Mouse (Mus musculus) megakaryocyte, embryonic 14.5 days (primary cell): Measurements from ENCODE around the gene 4930438A08Rik. TPM values are rescaled to one million over a fixed set of nuclear protein-coding genes. Genes with fewer than 3 reads are reported as not detected.
"Not testable (repeated sequence)": the region's sequence is repeated elsewhere in the genome, so short reads cannot be mapped to it uniquely, and the experiment has no call there.

ENCODE experiments used
- H3K27me3 ChIP-seq: replicated peaks from 2 replicates; pipeline ENCODE3; 2012; ENCODE audit warnings: inconsistent platforms
- H3K36me3 ChIP-seq: replicated peaks from 2 replicates; pipeline ENCODE3; 2012; ENCODE audit warnings: low read length, inconsistent platforms, mixed read lengths
- H3K4me1 ChIP-seq: 2 replicates; pipeline ENCODE4 v1.6.1; 2012; ENCODE audit warnings: inconsistent platforms
- H3K4me3 ChIP-seq: replicated peaks from 2 replicates; pipeline ENCODE3; 2012; ENCODE audit warnings: moderate library complexity, mild to moderate bottlenecking, inconsistent platforms
- H3K9me3 ChIP-seq: 2 replicates; pipeline ENCODE4 v1.6.1; 2012; ENCODE audit warnings: inconsistent platforms
- FLI1 ChIP-seq: IDR thresholded peaks from 2 replicates; pipeline ENCODE4 v1.6.1; 2012; ENCODE audit warnings: low read length, inconsistent platforms, mixed read lengths
- GATA1 ChIP-seq: IDR thresholded peaks from 3 replicates; pipeline ENCODE4 v1.6.1; 2012; ENCODE audit warnings: mixed read lengths, low read length, inconsistent platforms, borderline replicate concordance
- polyA plus RNA-seq: library from polyadenylated mRNA; stranded (reverse); fragments of >175 nt; gene quantifications from 2 replicates; pipeline ENCODE4 v1.2.3, GENCODE M21; 2012; ENCODE audit warnings: low replicate concordance; ENCODE audit not compliant: insufficient read depth

The 4930438A08Rik gene
- polyA plus RNA-seq: 0.19 TPM in 1 of 2 replicates, not detected in the other

DNA sequence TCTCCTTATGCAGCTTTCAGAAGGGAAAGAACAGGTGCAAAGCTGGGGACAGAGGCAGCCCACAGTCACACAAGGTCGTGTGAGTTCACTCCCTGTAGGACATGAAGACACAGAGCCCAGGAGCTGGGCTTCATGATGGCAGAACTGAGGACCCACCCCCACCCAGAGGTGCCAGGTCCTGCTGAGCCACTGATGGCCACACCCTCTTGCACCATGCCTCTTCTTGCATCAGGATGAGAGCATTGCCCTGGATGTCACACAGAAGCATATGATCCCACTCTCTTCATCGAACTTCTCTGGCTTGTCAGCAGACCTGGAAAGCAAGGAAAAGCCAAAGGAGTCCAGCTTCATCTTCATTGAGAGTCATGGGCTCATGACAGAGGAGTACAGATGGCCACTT, at the start of gene 4930438A08Rik:
Gene 4930438A08Rik, plus strand, starts transcription at position 228 of the 400 bp plus-strand sequence.
- H3K36me3 ChIP-seq: no peaks in the 10 kb centered on the region
- H3K9me3 ChIP-seq: no peaks in the 10 kb centered on the region
- peaks cover 44% of the 10 kb centered on the region for H3K27me3 ChIP-seq
- peaks cover 2% of the 10 kb centered on the region; the same call in 1 of the 2 replicates for H3K4me1 ChIP-seq
- TF ChIP-seq FLI1 (no peak), GATA1 (no peak)
- H3K4me3 ChIP-seq: peak within 1 kb of the TSS; percentile 53

DNA sequence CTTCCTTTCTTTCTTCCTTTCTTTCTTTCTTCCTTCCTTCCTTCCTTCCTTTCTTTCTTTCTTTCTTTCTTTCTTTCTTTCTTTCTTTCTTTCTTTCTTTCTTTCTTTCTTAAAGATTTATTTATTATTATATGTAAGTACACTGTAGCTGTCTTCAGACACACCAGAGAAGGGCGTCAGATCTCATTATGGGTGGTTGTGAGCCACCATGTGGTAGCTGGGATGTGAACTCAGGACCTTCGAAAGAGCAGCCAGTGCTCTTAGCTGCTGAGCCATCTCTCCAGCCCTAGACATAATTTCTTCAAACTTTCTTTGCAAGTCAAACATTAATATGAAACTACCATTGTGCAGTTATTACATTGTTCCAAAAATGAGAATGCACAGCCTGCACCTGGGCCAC, 49.7 kb upstream of the 4930438A08Rik start:
- H3K4me3 ChIP-seq: peak overlapping the region; percentile 53
- H3K9me3 ChIP-seq, H3K27me3 ChIP-seq: not testable (repeated sequence)
- peaks cover 32% of the 10 kb centered on the region for H3K36me3 ChIP-seq
- H3K4me1 ChIP-seq: peaks cover 59% of the 10 kb centered on the region

DNA sequence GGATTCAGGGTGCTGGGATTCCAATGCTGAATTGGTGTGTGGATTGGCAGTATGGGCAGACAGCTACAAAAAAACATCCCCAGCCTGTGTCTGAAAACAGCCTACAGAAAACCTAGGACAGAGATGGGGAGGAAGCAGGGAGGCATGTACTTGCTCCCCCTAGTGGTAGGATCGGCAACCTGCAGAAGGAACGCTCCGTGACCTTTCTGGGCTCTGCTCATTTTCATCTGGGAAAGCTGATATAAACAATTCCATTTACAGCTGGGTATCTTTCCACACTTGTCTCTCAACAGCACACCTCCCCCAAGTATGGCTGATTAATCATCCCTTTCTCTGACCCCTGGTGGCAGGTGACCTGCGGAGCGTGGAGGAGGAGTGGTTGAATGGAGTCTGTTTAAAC, 48.9 kb upstream of the 4930438A08Rik start:
- Histone ChIP-seq H3K9me3 (no peaks in the 10 kb centered on the region), H3K4me3 (peak overlapping the region; percentile 75), H3K4me1 (peaks cover 57% of the 10 kb centered on the region), H3K36me3 (peaks cover 25% of the 10 kb centered on the region), H3K27me3 (peaks cover 7% of the 10 kb centered on the region)
- no peak for TF ChIP-seq GATA1
- TF ChIP-seq FLI1: no peak

DNA sequence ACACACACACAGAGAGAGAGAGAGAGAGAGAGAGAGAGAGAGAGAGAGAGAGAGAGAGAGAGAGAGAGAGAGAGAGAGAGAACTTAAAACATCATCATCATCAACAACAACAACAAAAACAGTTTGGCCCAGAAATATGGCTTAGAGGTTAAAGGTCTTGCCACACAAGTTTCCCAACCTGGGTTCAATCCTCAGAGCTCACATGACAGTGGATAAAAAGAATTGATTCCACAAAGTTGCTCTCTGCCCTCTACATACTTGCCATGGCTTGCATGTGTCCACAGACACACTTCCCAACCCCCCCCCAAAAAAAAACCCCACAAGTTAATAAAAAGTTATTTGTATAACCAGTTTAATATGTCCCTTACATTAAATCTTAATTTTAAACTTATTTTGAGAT, 48.2 kb upstream of the 4930438A08Rik start:
- Histone ChIP-seq H3K36me3 (peaks cover 17% of the 10 kb centered on the region), H3K27me3 (peaks cover 14% of the 10 kb centered on the region), H3K4me3 (no peak overlapping the region), H3K4me1 (peaks cover 50% of the 10 kb centered on the region), H3K9me3 (no peaks in the 10 kb centered on the region)
- TF ChIP-seq GATA1 (no peak), FLI1 (no peak)

DNA sequence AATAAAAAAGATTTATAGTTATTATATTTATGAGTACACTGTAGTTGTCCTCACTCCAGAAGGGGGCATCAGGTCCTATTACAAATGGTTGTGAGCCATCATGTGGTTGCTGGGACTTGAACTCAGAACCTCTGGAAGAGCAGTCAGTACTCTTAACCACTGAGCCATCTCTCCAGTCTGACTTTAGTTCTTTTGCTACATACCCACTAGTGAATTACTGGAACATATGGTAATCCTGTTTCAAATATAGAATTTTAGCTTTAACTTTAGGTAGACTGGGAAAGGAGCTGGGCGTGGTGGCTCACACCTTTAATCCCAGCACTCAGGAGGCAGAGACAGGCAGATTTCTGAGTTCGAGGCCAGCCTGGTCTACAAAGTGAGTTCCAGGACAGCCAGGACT, 46.6 kb upstream of the 4930438A08Rik start:
- peaks cover 40% of the 10 kb centered on the region for H3K4me1 ChIP-seq
- peaks cover 28% of the 10 kb centered on the region for H3K27me3 ChIP-seq
- not testable (repeated sequence) for H3K4me3 ChIP-seq, H3K36me3 ChIP-seq, H3K9me3 ChIP-seq

DNA sequence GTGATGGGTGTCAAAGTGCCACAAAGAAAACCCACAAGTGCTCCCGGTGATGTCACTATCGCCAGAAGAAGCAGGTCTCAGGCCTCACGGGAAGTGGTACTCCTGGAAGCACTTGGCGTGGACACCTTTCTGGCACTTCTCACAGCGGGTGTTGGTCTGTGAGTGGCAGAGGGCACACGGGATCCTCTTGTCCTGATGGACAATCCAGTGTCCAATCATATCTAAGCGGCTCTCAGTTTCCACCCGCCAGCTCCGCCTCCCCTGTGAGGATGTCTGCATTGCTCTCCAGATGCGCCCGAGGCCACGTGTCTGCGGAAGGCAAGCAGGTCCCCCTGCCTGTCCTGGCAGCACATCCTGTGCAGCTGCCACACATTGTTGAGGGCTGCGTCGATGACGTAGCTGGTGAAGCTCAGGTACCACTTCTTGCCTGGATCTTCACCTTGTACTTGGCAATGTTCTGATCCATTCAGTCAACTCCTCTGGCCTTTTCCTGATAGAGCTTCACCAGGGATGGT, 44.1 kb upstream of the 4930438A08Rik start:
- peaks cover 21% of the 10 kb centered on the region for H3K4me1 ChIP-seq
- TF ChIP-seq GATA1 (no peak), FLI1 (no peak)
- no peaks in the 10 kb centered on the region for H3K36me3 ChIP-seq
- peaks cover 31% of the 10 kb centered on the region for H3K27me3 ChIP-seq
- H3K4me3 ChIP-seq: peak overlapping the region; percentile 14
- no peaks in the 10 kb centered on the region for H3K9me3 ChIP-seq

DNA sequence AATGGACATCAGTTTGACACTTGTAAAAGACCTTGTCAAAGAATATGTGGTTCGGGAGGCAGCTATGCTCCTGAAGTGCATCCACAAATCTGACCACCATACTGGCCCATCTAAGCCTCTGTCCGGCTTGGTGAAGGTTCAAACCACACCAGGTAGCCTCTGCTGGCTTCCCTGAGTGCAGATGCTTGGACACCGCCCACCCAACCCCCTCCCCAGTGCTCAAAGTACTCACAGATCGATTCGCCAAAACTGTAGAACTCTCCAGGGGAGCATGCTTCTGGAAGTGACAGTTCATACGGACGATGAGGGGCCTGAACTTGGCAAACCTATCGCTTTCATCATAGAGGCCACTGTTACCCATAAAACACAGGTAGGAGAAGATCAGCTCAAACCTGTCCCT, 43.4 kb upstream of the 4930438A08Rik start:
- no peak overlapping the region for H3K4me3 ChIP-seq

DNA sequence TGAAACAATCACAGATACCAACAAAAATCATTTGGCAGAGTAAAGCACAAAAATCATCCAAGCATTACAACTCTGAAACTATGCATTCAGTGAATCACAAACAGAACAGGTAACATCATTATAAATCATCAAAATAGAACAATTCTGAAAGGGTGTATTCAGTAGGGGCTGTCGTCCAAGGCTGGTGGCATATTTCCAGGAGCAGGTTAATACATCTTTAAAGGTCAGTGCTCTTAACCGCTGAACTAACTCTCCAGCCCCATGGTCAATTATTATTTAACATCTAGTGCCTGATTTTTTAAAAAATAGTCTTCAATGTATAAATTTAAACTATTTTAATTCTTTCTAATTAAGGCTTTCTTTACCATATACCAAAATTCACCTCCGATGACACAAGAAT, 40.0 kb upstream of the 4930438A08Rik start:
- H3K4me1 ChIP-seq: peaks cover 14% of the 10 kb centered on the region
- peaks cover 36% of the 10 kb centered on the region for H3K27me3 ChIP-seq
- H3K36me3 ChIP-seq, H3K4me3 ChIP-seq, H3K9me3 ChIP-seq: not testable (repeated sequence)

More for the DNA sequence above, 43.4 kb upstream of the 4930438A08Rik start:
- TF ChIP-seq GATA1 (no peak), FLI1 (no peak)
- no peaks in the 10 kb centered on the region for H3K9me3 ChIP-seq
- H3K4me1 ChIP-seq: peaks cover 16% of the 10 kb centered on the region
- peaks cover 32% of the 10 kb centered on the region for H3K27me3 ChIP-seq
- H3K36me3 ChIP-seq: no peaks in the 10 kb centered on the region

DNA sequence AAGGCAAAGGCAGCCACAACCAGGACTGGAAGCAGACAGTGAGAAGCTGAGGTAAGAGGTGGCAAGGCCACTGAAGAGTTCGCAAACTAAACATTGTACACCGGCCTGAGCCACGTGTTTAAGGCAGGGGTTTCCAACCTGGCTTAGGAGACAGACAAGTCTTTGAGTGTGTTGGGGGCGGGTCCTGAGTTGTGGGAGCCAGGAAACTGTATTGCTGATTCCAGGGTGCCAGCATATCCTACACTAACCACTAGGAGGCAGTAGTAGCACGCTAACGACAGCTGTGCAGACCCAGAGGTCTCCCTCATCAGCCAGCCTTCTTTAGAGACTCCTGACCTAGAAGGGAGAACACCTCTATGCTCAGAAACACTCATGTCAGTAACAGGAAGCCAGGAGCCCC, 39.4 kb upstream of the 4930438A08Rik start:
- TF ChIP-seq FLI1 (no peak), GATA1 (no peak)
- Histone ChIP-seq H3K4me3 (no peak overlapping the region), H3K9me3 (no peaks in the 10 kb centered on the region), H3K36me3 (no peaks in the 10 kb centered on the region), H3K4me1 (peaks cover 14% of the 10 kb centered on the region), H3K27me3 (peaks cover 36% of the 10 kb centered on the region)

DNA sequence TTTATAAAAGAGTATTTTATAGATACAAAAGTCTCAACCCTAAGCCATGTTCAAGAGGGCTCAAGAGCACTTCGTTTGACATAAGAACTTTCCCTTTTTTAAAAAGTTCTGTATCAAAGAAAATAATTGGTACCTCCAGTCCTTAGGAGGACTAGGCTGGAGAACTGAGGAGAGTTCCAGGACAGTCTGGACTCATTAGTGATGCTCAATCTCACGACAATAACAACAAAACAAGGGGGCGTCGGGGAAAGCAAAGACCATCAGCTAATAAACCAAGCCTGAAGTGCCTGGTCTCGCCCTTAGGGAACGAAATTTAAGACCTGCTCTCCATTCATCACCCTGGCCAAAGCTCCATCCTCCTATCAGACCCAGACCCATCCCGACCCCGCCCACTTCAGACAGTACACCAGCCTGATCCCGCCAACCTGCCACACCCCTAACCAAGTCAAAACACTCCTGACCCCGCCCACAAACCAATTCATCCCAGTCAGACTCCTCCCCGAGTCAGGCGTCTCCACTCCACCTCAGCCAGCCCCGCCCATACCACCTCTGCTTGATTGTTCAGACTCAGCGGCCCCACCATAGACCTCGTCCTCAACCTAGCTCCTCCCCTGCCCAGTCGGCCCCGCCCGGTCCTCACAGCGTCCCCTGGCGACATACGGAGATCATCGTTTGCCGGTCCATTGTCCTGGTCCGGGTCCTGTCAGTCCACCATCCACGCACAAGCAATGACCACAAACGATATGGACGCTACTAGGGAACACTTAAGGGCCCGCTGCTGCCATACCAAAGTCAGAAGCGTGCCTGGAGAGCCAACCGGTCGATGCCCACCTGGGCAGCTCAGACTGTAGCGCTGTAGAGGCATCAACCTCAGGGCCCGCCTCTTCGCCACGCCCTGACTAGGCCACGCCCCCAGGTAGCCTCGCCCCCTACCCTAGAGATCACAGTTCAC, 35.5 kb upstream of the 4930438A08Rik start:
- H3K27me3 ChIP-seq: peaks cover 21% of the 10 kb centered on the region
- no peaks in the 10 kb centered on the region for H3K9me3 ChIP-seq
- no peak for TF ChIP-seq GATA1
- TF ChIP-seq FLI1: no peak
- H3K4me3 ChIP-seq: peak overlapping the region; percentile 86
- no peaks in the 10 kb centered on the region for H3K36me3 ChIP-seq
- peaks cover 14% of the 10 kb centered on the region for H3K4me1 ChIP-seq
